Mouse (Mus musculus) stomach, postnatal 0 days (tissue): ENCODE results near the gene Serpinb1c.

Experiments used
- CTCF ChIP-seq: IDR thresholded peaks from 2 replicates; pipeline ENCODE4 v1.5.1; 2016; ENCODE audit warnings: antibody characterized with exemption, low read depth, mild to moderate bottlenecking, moderate library complexity
- EP300 ChIP-seq: optimal IDR thresholded peaks from 2 replicates; pipeline ENCODE3; 2016; ENCODE audit warnings: antibody characterized with exemption

DNA sequence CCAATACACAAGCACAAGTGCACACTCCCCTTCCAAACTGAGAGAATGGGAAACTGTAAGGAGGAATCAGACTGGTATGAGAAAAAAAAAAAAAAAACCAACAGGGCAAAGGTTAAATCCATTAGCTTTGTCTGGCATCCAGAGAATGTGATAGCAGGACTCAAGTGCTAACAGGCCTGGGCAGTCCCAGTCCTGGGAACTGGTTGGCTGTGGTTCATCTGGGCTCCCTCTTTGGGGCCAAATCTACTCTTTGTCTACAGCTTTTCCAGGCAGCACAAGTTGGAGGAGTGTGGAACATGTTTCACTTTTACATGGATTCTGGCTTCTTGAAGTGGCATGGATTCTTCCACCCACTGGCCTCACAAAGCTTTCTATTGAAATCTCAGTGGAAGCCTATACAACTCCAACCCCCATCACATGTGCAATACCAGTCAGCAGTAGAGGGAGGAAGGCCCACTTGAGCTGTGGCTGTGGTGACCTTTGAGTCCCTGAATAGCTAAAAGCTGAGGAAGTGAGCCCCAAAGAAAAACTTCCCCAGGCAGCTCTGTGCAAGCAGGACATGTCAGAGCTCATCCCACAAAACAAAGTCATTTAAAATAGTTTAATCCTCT lies 14.9 kb upstream of the Serpinb1c start:
- TF ChIP-seq EP300 (no peak), CTCF (no peak)
